Mouse (Mus musculus) midbrain, embryonic 11.5 days (tissue): ENCODE results near the gene Wnt10a. TPM values are rescaled to one million over a fixed set of nuclear protein-coding genes. Genes with fewer than 3 reads are reported as not detected.
"Not testable (repeated sequence)": the region's sequence is repeated elsewhere in the genome, so short reads cannot be mapped to it uniquely, and the experiment has no call there.

Source experiments
- ATAC-seq: fragments of 200-750 bp; cut with Nextera tagmentation; 2 replicates; pipeline ENCODE4 v1.8.0; 2017; ENCODE audit warnings: moderate TSS enrichment, moderate library complexity; ENCODE audit not compliant: low FRiP score
- DNase-seq: peaks from one replicate; pipeline ENCODE4 v3.0.0; 2015; ENCODE audit warnings: low spot score; ENCODE audit errors: missing footprints
- H3K27ac ChIP-seq: fragments of 300-500 bp; sonication (generic); 2 replicates; pipeline ENCODE4 v1.5.1; 2014; ENCODE audit warnings: low read depth, low read length
- H3K27me3 ChIP-seq: fragments of 300-500 bp; sonication (generic); 2 replicates; pipeline ENCODE4 v1.6.1; 2014; ENCODE audit warnings: mild to moderate bottlenecking, low read length, moderate library complexity, mixed read lengths; ENCODE audit not compliant: control insufficient read depth, insufficient read depth
- H3K36me3 ChIP-seq: fragments of 300-500 bp; sonication (generic); 2 replicates; pipeline ENCODE4 v1.6.1; 2014; ENCODE audit warnings: mild to moderate bottlenecking, low read length, moderate library complexity, mixed read lengths; ENCODE audit not compliant: control insufficient read depth, insufficient read depth
- H3K4me1 ChIP-seq: fragments of 300-500 bp; sonication (generic); 2 replicates; pipeline ENCODE4 v1.6.1; 2014; ENCODE audit warnings: low read length; ENCODE audit not compliant: control insufficient read depth, insufficient read depth
- H3K4me2 ChIP-seq: fragments of 300-500 bp; sonication (generic); 2 replicates; pipeline ENCODE4 v1.6.1; 2014; ENCODE audit warnings: mild to moderate bottlenecking, moderate library complexity
- H3K4me3 ChIP-seq: fragments of 300-500 bp; sonication (generic); 2 replicates; pipeline ENCODE4 v1.5.1; 2014; ENCODE audit warnings: low read depth, low read length
- H3K9ac ChIP-seq: fragments of 300-500 bp; sonication (generic); 2 replicates; pipeline ENCODE4 v1.6.1; 2014; ENCODE audit warnings: low read length
- H3K9me3 ChIP-seq: fragments of 300-500 bp; sonication (generic); 2 replicates; pipeline ENCODE4 v1.6.1; 2016; ENCODE audit warnings: low read length; ENCODE audit not compliant: control insufficient read depth
- WGBS: fragments of 180-500 bp; shearing (Covaris S2); extraction: QIAGEN DNeasy Blood & Tissue Kit; methylation state at CpG from one replicate; pipeline ENCODE4 v1.1.7; 2014; 5-methylcytosine and 5-hydroxymethylcytosine counted together
- polyA plus RNA-seq: library from polyadenylated mRNA; unstranded; fragments of >200 nt; fragmentation: Nextera tagmentation; extraction: Ambion mirVana; gene quantifications from 2 replicates; pipeline ENCODE4 v1.2.1, GENCODE M21; 2014

Gene Wnt10a
- polyA plus RNA-seq, 1 experiment from 2014 or later = 2.3 TPM

DNA sequence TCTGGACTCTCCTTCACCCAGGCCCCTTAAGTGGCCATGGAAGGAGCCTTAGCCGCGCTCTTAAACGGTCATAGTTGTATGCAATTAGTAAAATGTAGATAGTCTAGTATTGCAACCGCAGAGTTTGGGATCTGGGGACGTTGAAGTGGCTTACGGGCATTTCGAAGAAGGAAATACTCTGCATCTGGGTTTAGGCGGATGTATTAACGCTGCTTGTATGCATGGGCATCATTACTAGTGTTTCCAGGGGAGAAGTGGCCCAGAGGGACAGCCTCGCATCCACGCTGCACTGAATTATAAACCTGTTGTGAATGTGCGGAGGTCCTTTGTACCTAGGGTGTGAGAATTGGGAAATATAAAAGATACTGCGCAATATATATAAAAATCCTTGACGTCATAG is 25.9 kb downstream of the Wnt10a start:
- Histone ChIP-seq H3K27ac (peak overlapping the region; percentile 78), H3K36me3 (no peaks in the 10 kb centered on the region), H3K4me3 (peak overlapping the region; percentile 57), H3K4me2 (peak overlapping the region; percentile 58), H3K27me3 (no peaks in the 10 kb centered on the region), H3K4me1 (peaks cover 7% of the 10 kb centered on the region), H3K9me3 (no peaks in the 10 kb centered on the region), H3K9ac (peak overlapping the region; percentile 84)
- no peak for DNase-seq
- peak; percentile 16; the same call in 1 of the 2 replicates for ATAC-seq
- WGBS = 15% methylated on average over 14 of the region's 14 CpGs

DNA sequence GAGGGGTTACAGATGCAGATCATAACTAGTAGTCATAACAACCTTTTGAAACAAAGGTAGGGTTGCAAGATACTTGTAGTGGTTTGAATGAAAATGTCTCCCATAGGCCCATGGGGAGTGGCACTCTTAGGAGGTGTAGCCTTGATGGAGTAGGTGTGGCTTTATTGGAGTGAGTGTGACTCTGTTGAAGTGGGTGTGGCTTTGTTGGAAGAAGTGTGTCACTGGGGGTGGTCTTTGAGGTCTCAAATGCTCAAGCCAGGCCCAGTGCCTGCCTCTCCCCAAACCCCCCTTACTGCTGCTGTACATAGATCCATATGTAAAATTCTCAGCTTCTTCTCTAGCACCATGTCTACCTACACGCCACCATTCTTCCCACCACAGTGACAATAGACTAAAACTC is 27.2 kb downstream of the Wnt10a start:
- no peaks in the 10 kb centered on the region for H3K36me3 ChIP-seq
- H3K4me3 ChIP-seq = no peak overlapping the region
- DNase-seq (peak; percentile 73), ATAC-seq (no peak)
- H3K4me2 ChIP-seq = no peak overlapping the region
- no peaks in the 10 kb centered on the region for H3K27me3 ChIP-seq
- no peak overlapping the region for H3K9ac ChIP-seq
- peaks cover 7% of the 10 kb centered on the region for H3K4me1 ChIP-seq
- H3K9me3 ChIP-seq = no peaks in the 10 kb centered on the region
- no peak overlapping the region for H3K27ac ChIP-seq
- 94% methylated on average over 1 of the region's 1 CpGs for WGBS

GRCm38 (mm10) chr1:74823598-74823997 is 32.3 kb downstream of the Wnt10a start:
- WGBS = 91% methylated on average over 4 of the region's 4 CpGs
- ATAC-seq = not testable (repeated sequence)

DNA sequence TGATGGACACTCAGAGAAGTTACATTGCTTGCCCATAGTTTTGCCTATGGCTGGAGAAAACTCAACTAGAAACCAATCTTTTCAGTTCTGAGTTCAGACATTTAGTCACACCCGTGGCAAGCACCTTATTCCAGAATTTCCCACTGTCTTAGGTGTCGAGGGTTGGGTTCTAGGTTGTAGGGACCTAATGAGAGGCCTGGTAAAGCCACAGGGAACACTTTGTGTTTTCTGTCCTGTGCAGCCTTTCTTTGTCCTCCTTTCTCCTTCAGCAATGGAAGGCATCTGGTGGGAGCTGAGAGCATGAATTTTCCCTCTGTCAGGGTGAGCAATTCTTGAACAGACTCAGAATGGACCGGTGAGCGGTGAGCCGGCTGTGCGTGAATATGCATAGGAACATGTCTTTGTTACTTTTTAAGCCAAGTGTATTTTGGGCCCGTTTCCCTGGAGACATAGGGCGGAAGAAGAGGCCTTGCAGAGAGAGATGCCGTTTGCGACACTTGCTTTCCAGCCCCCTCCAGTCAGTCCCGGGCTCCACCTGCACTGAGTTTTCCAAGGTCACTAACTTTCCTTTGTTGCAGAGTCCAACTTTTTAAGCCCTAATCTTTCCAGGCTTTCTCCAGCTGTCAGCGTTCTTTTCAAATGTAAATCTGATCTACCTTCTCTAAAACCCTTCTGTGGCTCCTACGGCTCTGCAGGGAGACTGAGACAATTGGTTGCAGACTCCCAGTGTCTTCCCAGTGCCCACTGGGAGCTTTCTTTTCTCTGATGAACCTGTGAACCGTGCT is 33.4 kb downstream of the Wnt10a start:
- DNase-seq = peak; percentile 93
- Histone ChIP-seq H3K4me1 (peaks cover 14% of the 10 kb centered on the region), H3K4me2 (peak overlapping the region; percentile 22), H3K27ac (peak overlapping the region; percentile 95), H3K4me3 (no peak overlapping the region), H3K9me3 (no peaks in the 10 kb centered on the region), H3K9ac (no peak overlapping the region; the same call in 1 of the 2 replicates), H3K36me3 (no peaks in the 10 kb centered on the region), H3K27me3 (no peaks in the 10 kb centered on the region)
- peak; percentile 90 for ATAC-seq
- WGBS = 6% methylated on average over 14 of the region's 14 CpGs

More at GRCm38 (mm10) chr1:74823598-74823997, 32.3 kb downstream of the Wnt10a start:
- H3K4me2 ChIP-seq, H3K27me3 ChIP-seq, DNase-seq, H3K36me3 ChIP-seq, H3K9ac ChIP-seq, H3K4me1 ChIP-seq, H3K9me3 ChIP-seq, H3K4me3 ChIP-seq: not testable (repeated sequence)
- H3K27ac ChIP-seq = peak overlapping the region; percentile 95

- H3K27ac ChIP-seq = no peak overlapping the region
- WGBS = 86% methylated on average over 9 of the region's 9 CpGs
- ATAC-seq (no peak), DNase-seq (peak; percentile 53)
- H3K27me3 ChIP-seq = no peaks in the 10 kb centered on the region
- H3K4me3 ChIP-seq = no peak overlapping the region
- H3K9me3 ChIP-seq = no peaks in the 10 kb centered on the region
- H3K4me1 ChIP-seq = peaks cover 9% of the 10 kb centered on the region
- no peak overlapping the region for H3K4me2 ChIP-seq
- H3K9ac ChIP-seq = no peak overlapping the region
- no peaks in the 10 kb centered on the region for H3K36me3 ChIP-seq
Measured at GRCm38 (mm10) chr1:74830061-74830460, 38.7 kb downstream of the Wnt10a start.

DNA sequence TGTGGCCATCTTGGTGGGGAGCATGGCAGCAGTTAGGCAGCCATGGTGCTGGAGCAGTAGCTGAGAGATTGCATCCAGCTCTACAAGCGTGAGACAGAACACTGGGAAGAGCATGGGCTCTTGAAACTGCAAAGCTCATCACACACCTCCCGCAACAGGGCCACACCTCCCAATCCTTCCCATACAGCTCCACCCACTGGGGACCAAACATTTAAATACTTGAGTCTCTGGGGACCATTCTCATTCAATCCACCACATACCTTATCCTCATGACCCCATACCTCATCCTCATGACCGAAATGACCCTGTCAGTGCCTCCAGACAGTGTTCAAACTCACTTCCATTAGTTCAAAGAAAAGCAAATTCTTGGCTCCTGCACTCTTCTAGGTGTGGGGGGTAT is 41.9 kb downstream of the Wnt10a start:
- 91% methylated on average over 3 of the region's 3 CpGs for WGBS
- no peak overlapping the region for H3K27ac ChIP-seq
- H3K4me1 ChIP-seq = peaks cover 6% of the 10 kb centered on the region; the same call in 1 of the 2 replicates
- no peaks in the 10 kb centered on the region for H3K27me3 ChIP-seq
- H3K9me3 ChIP-seq = no peaks in the 10 kb centered on the region
- no peak overlapping the region for H3K9ac ChIP-seq
- DNase-seq = no peak
- no peak for ATAC-seq
- no peaks in the 10 kb centered on the region for H3K36me3 ChIP-seq
- no peak overlapping the region for H3K4me2 ChIP-seq
- H3K4me3 ChIP-seq = no peak overlapping the region

DNA sequence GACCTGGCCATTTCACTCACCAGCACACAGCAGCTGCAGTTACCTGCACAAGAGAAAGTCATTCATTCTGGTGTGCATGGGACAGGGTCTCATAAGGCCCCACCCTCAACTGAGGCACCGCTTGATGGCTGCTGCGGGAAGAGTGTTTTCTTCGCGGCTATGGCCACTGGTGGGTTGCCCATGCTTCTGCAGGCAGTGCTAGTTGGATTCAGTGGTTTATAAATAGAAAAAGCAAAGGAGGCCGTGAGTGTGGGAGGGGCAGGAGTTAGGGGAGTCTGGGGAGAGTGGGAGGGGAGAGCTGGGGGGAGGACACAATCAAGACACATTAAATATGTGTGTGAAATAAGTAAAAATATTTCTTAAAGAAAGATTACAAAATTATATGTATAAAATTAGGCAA is 51.8 kb downstream of the Wnt10a start:
- no peak for ATAC-seq
- no peaks in the 10 kb centered on the region for H3K36me3 ChIP-seq
- H3K4me3 ChIP-seq = no peak overlapping the region
- H3K9ac ChIP-seq = no peak overlapping the region
- no peak overlapping the region for H3K27ac ChIP-seq
- no peaks in the 10 kb centered on the region for H3K27me3 ChIP-seq
- H3K9me3 ChIP-seq = no peaks in the 10 kb centered on the region
- DNase-seq = no peak
- WGBS = 85% methylated on average over 5 of the region's 5 CpGs
- H3K4me2 ChIP-seq = no peak overlapping the region
- H3K4me1 ChIP-seq = no peaks in the 10 kb centered on the region

DNA sequence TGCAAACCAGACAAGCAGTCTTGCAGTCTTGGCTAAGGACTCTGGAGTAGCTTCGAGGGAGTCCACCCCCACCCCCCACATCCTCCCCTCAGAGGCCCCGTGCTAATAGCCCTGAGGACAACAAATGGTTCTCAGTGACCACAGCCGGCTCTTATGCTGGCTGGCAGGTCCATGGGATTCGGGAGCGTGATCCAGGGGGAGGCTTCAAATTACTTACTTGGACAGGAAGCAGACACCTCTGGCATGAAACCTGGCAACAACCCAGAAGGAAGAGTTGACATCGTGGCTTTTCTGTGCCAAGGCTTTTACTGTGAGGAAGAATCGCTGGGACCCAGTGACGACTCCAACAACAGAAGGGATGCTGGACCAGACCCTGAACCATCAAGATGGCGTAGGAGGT is 55.0 kb downstream of the Wnt10a start:
- Histone ChIP-seq H3K4me2 (no peak overlapping the region), H3K9me3 (no peaks in the 10 kb centered on the region), H3K4me1 (peaks cover 13% of the 10 kb centered on the region), H3K36me3 (no peaks in the 10 kb centered on the region), H3K9ac (no peak overlapping the region), H3K4me3 (no peak overlapping the region), H3K27ac (no peak overlapping the region), H3K27me3 (no peaks in the 10 kb centered on the region)
- 63% methylated on average over 9 of the region's 9 CpGs for WGBS
- ATAC-seq (no peak), DNase-seq (peak; percentile 21)

- H3K4me3 ChIP-seq = no peak overlapping the region
- no peak overlapping the region for H3K27ac ChIP-seq
- H3K27me3 ChIP-seq = no peaks in the 10 kb centered on the region
- H3K4me1 ChIP-seq = peaks cover 33% of the 10 kb centered on the region
- no peaks in the 10 kb centered on the region for H3K9me3 ChIP-seq
- no peak for DNase-seq
- H3K36me3 ChIP-seq = no peaks in the 10 kb centered on the region
- no peak overlapping the region for H3K9ac ChIP-seq
- no peak for ATAC-seq
- no peak overlapping the region for H3K4me2 ChIP-seq
- WGBS = 60% methylated on average over 5 of the region's 5 CpGs
Measured at GRCm38 (mm10) chr1:74848946-74849345, 57.6 kb downstream of the Wnt10a start.
